Mouse (Mus musculus) lung, adult 2 months (tissue): ENCODE measurements around the gene Zfp512.

ENCODE experiments used
- CTCF ChIP-seq: fragments of 200-500 bp; IDR thresholded peaks from 2 replicates; pipeline ENCODE4 v1.5.1; 2011; ENCODE audit warnings: mild to moderate bottlenecking, low read length, control low read depth; ENCODE audit not compliant: insufficient read depth
- POLR2A ChIP-seq: fragments of 200-500 bp; IDR thresholded peaks from 2 replicates; pipeline ENCODE4 v1.6.1; 2011; ENCODE audit warnings: low read depth, mild to moderate bottlenecking, control low read depth, low read length, borderline replicate concordance; ENCODE audit errors: extremely low read depth

DNA sequence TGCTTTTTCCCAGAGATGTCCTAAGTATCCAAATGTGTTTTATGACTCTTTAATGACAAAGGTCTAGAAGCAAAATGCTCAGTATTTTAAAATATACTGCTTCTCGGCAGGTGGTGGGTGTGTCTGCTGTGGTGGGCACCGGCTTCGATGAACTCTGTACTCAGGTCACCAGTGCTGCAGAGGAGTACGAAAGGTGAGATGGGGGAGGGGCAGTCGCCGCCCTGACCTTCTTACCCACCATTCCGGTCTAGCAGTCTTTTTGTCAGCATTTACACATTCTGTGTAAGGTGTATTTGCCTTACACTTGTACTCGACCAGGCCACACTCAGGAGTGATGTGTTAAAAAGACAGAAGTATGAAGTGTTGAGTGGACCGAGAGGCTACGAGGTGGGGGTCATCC, 52.6 kb downstream of the Zfp512 start:
- TF ChIP-seq POLR2A, result no peak
- TF ChIP-seq CTCF, result no peak
